Mouse (Mus musculus) lung, embryonic 15.5 days (tissue): ENCODE measurements around the gene Utf1. TPM values are rescaled to one million over a fixed set of nuclear protein-coding genes. Genes with fewer than 3 reads are reported as not detected.

ENCODE experiments used
- ATAC-seq: fragments of 200-750 bp; cut with Nextera tagmentation; 2 replicates; pipeline ENCODE4 v1.8.0; 2017; ENCODE audit warnings: moderate number of reproducible peaks, borderline replicate concordance; ENCODE audit not compliant: low FRiP score, low TSS enrichment; ENCODE audit errors: extremely low read depth
- H3K27ac ChIP-seq: fragments of 300-500 bp; sonication (generic); 2 replicates; pipeline ENCODE4 v1.5.1; 2015; ENCODE audit warnings: moderate library complexity, mild to moderate bottlenecking, inconsistent platforms
- H3K27me3 ChIP-seq: fragments of 300-500 bp; sonication (generic); 2 replicates; pipeline ENCODE4 v1.6.1; 2015; ENCODE audit warnings: inconsistent platforms
- H3K36me3 ChIP-seq: fragments of 300-500 bp; sonication (generic); 2 replicates; pipeline ENCODE4 v1.6.1; 2015; ENCODE audit warnings: inconsistent platforms
- H3K4me1 ChIP-seq: fragments of 300-500 bp; sonication (generic); 2 replicates; pipeline ENCODE4 v1.6.1; 2015; ENCODE audit warnings: inconsistent platforms
- H3K4me2 ChIP-seq: fragments of 300-500 bp; sonication (generic); 2 replicates; pipeline ENCODE4 v1.6.1; 2015; ENCODE audit warnings: inconsistent platforms, mild to moderate bottlenecking, moderate library complexity
- H3K4me3 ChIP-seq: fragments of 300-500 bp; sonication (generic); 2 replicates; pipeline ENCODE4 v1.5.1; 2015; ENCODE audit warnings: mild to moderate bottlenecking, inconsistent platforms
- H3K9ac ChIP-seq: fragments of 300-500 bp; sonication (generic); 2 replicates; pipeline ENCODE4 v1.6.1; 2015; ENCODE audit warnings: inconsistent platforms
- H3K9me3 ChIP-seq: fragments of 300-500 bp; sonication (generic); 2 replicates; pipeline ENCODE4 v1.6.1; 2016; ENCODE audit warnings: inconsistent platforms
- whole genome bisulfite sequencing: fragments of 180-500 bp; shearing (Covaris S2); methylation state at CpG from one replicate; pipeline ENCODE4 v1.1.7; 2015; 5-methylcytosine and 5-hydroxymethylcytosine counted together
- polyA plus RNA-seq: library from polyadenylated mRNA; unstranded; fragments of >200 nt; fragmentation: Nextera tagmentation; extraction: Ambion mirVana; gene quantifications from 2 replicates; pipeline ENCODE4 v1.2.1, GENCODE M21; 2015

The Utf1 gene
- polyA plus RNA-seq, 1 experiment from 2014 or later, result 0.31 TPM

DNA sequence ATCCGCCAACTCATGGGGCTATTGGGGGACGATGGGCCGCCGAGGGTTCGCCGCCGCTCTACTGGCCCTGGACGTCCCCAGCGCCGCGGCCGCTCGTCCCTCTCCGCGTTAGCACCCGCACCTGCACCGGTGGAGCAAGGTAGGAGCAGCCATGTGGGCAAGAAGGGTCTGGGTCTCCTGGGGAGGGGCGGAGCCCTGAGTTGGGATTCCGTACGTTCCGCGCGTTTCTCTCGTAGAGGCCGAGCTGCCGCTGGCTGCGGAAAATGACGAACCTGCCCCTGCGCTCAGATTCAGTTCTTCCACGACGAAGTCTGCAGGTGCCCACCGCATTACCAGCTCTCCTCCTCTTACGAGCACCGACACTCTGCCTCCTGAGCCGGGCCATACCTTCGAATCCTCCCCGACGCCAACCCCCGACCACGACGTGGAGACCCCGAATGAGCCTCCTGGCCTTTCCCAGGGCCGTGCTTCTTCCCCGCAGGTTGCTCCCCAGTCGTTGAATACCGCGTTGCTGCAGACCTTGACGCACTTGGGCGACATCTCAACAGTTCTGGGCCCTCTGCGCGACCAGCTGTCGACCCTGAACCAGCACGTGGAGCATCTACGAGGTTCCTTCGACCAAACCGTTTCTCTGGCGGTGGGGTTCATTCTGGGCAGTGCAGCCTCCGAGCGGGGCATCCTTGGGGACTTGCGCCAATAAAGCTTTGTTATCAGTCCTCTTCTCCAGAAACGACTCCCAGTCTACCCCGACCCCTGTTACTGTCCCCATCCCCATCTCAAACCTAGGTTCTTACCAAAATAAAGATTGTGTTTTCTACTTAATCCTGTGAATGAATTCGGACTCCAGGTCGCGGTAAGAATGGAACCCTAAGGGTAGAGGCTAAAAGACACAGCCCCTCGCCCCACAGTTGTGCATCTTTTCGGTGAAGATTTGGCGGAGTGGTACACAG lies 977 bp downstream of the Utf1 start:
- Histone ChIP-seq H3K4me2 (peak overlapping the region; percentile 47), H3K4me1 (0 out of 2 replicates have a peak, but pooled peaks cover 8% of the 10 kb centered on the region), H3K9me3 (no peaks in the 10 kb centered on the region), H3K27ac (no peak overlapping the region), H3K9ac (no peak overlapping the region), H3K36me3 (no peaks in the 10 kb centered on the region), H3K4me3 (peak overlapping the region; percentile 32), H3K27me3 (peaks cover 96% of the 10 kb centered on the region)
- 4% methylated on average over 68 of the region's 68 CpGs for WGBS
- ATAC-seq, result no peak

DNA sequence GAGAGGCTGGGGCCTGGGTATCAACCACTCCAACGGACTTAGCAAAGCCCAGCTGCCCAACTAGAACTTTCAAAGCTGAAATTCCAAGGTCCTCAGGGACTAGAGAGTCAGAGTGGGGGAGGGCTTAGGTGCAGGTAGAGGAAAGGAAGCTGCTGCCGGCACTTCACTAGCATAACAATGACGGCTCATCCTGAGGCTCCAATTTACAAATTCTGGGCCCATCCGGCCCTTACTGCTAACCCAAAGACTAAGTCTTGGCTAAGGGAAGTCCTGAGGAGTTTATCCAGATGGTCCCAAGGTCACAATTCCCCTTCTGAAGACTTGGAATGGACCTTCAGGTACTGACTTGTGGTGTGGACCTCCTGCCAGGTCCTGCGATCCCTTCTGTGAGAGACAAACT lies 1.9 kb downstream of the Utf1 start:
- ATAC-seq, result no peak
- 21% methylated on average over 5 of the region's 5 CpGs for WGBS
- peaks cover 89% of the 10 kb centered on the region for H3K27me3 ChIP-seq
- H3K4me2 ChIP-seq, result no peak overlapping the region
- H3K9ac ChIP-seq, result no peak overlapping the region
- H3K36me3 ChIP-seq, result no peaks in the 10 kb centered on the region
- H3K4me3 ChIP-seq, result no peak overlapping the region
- no peaks in the 10 kb centered on the region for H3K9me3 ChIP-seq
- H3K27ac ChIP-seq, result no peak overlapping the region
- H3K4me1 ChIP-seq, result 0 out of 2 replicates have a peak, but pooled peaks cover 9% of the 10 kb centered on the region

DNA sequence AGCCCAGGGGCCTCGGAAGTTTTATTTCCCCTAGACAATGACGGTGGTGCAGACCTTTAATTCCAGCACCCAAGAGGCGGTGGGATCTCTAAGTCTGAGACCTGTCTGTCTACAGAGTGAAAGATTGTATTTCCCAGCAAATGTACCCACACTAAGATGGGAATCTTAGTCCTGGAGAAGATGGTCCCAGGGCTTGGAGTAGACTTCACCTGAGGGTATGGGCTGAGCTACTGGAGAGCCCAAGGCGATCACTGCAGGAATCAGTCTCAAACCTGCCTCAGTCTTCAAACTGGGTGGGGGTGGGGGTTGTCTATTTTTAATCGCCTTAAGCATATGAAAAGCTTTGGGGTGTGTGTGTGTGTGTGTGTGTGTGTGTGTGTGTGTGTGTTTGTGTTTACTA lies 2.4 kb downstream of the Utf1 start:
- Histone ChIP-seq H3K27me3 (peaks cover 84% of the 10 kb centered on the region), H3K36me3 (no peaks in the 10 kb centered on the region), H3K4me2 (no peak overlapping the region), H3K9me3 (no peaks in the 10 kb centered on the region), H3K9ac (no peak overlapping the region), H3K27ac (no peak overlapping the region), H3K4me1 (0 out of 2 replicates have a peak, but pooled peaks cover 9% of the 10 kb centered on the region), H3K4me3 (no peak overlapping the region)
- WGBS, result 43% methylated on average over 5 of the region's 5 CpGs
- no peak for ATAC-seq

DNA sequence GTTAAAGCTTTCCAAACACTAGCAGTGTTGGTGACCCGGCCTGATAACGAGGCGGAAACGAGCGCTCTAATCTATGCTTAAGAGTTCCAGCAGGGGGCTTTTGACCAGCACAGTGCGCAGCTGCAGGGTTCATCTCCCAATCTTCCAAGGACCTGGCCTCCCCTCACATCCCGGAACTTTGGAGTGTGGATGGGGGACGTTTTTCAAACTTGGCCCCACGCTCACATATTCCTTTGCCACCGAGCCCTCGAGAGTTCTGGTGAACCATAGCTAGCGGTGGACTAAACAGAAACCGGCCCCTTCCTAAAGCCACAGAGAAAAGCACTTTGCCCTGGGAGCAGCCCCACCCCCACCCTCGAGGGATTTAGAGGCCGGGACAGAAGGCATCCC lies 6.3 kb downstream of the Utf1 start:
- peak; percentile 68 for ATAC-seq
- Histone ChIP-seq H3K4me3 (peak overlapping the region; percentile 59), H3K36me3 (no peaks in the 10 kb centered on the region), H3K9ac (peak overlapping the region; percentile 42), H3K27ac (no peak overlapping the region), H3K4me2 (peak overlapping the region; percentile 90), H3K9me3 (no peaks in the 10 kb centered on the region), H3K4me1 (0 out of 2 replicates have a peak, but pooled peaks cover 3% of the 10 kb centered on the region), H3K27me3 (peaks cover 45% of the 10 kb centered on the region)
- 0% methylated on average over 15 of the region's 15 CpGs for WGBS

DNA sequence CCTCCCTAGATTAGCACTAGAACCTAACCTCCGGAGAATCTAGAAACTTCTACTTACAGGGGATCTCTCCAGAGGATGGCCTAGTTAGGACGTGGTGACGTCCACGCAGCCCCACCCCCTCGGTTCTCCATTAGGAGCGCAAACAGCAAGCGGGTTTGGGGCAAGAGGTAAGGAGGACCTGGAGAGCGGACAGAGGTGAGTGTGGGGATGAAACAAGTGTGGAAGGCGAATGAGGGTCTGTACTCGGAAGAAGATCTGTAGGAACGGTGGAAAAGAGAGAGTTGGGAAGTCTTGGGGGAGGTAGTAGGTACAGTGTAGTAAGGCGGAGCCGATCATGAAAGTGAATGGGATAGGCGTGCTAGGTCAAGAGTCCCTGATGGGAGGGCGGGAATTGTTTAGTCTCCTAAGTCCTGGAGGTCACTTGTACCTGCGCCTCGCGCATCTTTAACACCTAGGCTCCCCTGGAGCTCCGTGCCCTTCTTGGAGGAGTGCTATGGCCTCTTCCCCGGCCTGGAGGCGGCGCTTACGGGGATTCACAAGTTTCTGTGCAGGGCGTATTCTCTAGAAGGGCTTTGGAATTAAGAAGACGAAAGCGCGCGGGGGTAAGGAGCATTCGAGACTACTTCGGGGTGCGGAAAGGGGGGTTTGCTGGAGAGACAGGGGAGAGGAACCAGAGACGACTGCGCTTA lies 6.8 kb downstream of the Utf1 start:
- peak overlapping the region; percentile 42 for H3K9ac ChIP-seq
- H3K27ac ChIP-seq, result peak overlapping the region; percentile 53
- H3K36me3 ChIP-seq, result no peaks in the 10 kb centered on the region
- peak overlapping the region; percentile 59 for H3K4me3 ChIP-seq
- peak; percentile 75 for ATAC-seq
- H3K9me3 ChIP-seq, result no peaks in the 10 kb centered on the region
- H3K4me1 ChIP-seq, result 0 out of 2 replicates have a peak, but pooled peaks cover 3% of the 10 kb centered on the region
- H3K27me3 ChIP-seq, result peaks cover 40% of the 10 kb centered on the region
- WGBS, result under 1% methylated on average over 33 of the region's 33 CpGs
- H3K4me2 ChIP-seq, result peak overlapping the region; percentile 90

DNA sequence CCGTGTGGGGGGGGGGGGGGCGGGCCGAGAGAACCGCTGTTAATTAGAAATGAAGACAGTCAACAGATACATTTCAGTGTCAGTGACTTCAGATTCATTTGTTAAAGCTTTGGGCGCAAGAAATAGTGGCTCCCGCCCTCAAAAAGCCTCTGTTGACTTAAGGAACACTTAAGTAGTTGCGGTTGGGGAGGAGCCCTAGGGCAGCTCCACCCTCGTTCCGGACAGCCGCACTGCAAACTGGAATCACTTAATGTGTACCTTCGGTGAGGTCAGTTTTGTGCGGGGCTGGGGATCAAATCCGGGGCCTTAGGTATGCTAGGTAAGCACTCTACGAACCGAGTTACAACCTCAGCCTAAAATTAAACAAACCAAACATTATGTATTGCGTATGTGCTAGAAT lies 7.5 kb downstream of the Utf1 start:
- WGBS, result 3% methylated on average over 16 of the region's 16 CpGs
- H3K9ac ChIP-seq, result peak overlapping the region; percentile 42; the same call in 1 of the 2 replicates
- 0 out of 2 replicates have a peak, but pooled peaks cover 3% of the 10 kb centered on the region for H3K4me1 ChIP-seq
- H3K27ac ChIP-seq, result no peak overlapping the region
- ATAC-seq, result peak; percentile 40; the same call in 1 of the 2 replicates
- no peaks in the 10 kb centered on the region for H3K9me3 ChIP-seq
- H3K4me2 ChIP-seq, result peak overlapping the region; percentile 90
- H3K36me3 ChIP-seq, result no peaks in the 10 kb centered on the region
- H3K4me3 ChIP-seq, result peak overlapping the region; percentile 59
- peaks cover 33% of the 10 kb centered on the region for H3K27me3 ChIP-seq

DNA sequence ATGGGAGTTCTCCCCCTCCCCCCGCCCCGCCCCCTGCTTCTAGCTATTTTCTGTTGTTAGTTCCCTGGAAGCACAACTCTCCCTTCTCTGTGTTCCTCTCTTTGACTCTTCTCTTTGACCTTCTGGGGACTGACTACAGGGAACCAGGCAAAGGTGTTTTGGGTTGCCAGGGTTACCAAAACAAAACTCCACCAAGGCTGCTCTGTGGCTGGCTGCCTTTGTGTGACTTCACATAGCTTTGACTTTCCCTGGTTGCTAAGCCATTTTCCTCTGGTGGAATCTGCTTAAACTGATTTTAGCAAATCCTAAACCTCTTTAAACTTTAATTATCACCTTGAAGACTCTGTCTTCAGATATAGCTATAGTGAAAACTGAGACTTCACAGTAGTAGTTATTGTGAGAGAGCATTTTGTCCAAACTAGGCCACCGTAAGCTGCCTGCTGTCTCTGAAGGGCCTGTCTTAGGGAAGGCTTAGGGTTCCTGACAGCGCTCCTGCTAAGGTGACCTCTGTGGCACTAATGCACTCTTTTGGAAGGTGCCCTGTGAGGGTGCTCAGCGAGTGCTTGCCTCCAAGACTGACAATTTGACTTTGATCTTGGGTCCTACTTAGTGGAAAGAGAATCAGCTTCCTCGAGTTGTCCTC lies 8.5 kb downstream of the Utf1 start:
- Histone ChIP-seq H3K36me3 (no peaks in the 10 kb centered on the region), H3K4me1 (0 out of 2 replicates have a peak, but pooled peaks cover 3% of the 10 kb centered on the region), H3K27ac (no peak overlapping the region), H3K9ac (no peak overlapping the region), H3K4me3 (no peak overlapping the region), H3K9me3 (no peaks in the 10 kb centered on the region), H3K4me2 (0 out of 2 replicates have a peak overlapping the region, but pooled peaks have one; percentile 90), H3K27me3 (peaks cover 23% of the 10 kb centered on the region)
- no peak for ATAC-seq
- 57% methylated on average over 6 of the region's 6 CpGs for WGBS

DNA sequence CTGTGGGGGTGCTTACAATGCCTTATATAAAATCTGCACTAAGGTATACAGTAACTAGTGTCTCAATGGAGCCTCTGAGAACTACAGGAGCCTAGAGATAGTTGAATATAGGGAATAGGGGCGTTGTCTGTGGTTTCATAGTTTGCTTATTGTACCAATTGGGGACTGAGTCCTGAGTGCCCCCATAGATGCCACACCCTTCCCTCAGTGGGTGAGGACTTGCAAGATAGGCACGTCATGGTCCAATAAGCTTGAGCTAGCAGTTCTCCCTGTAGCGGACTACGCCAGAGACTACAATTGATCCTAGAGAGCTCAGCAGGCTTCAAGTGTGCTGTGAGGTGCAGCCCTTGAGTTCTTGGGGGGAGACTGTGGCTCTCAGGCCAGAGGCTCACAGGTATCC lies 11.9 kb downstream of the Utf1 start:
- Histone ChIP-seq H3K4me1 (peaks cover 6% of the 10 kb centered on the region), H3K9me3 (no peaks in the 10 kb centered on the region), H3K4me2 (no peak overlapping the region), H3K4me3 (no peak overlapping the region), H3K27ac (no peak overlapping the region), H3K36me3 (no peaks in the 10 kb centered on the region), H3K9ac (no peak overlapping the region), H3K27me3 (no peaks in the 10 kb centered on the region; the same call in 1 of the 2 replicates)
- 83% methylated on average over 4 of the region's 4 CpGs for WGBS
- ATAC-seq, result no peak

DNA sequence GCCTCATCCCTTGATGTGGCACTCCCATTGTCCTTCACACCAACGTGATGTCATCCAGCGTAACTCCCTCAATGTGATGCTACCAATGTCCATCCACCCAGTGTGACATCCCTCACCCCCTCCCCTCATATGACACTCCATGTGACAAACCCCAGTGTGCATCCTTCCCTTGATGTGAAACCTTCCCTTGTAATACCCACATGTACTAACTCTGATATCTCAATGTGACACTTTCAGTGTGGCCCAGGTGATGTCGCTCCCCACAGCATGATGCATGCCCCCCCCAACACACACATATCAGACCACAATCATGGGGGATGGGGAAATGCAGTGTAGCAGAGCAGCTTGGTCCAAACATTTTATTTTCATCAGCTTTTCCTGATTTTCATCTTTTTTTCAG lies 13.1 kb downstream of the Utf1 start:
- Histone ChIP-seq H3K27me3 (no peaks in the 10 kb centered on the region; the same call in 1 of the 2 replicates), H3K9ac (no peak overlapping the region), H3K36me3 (no peaks in the 10 kb centered on the region), H3K4me3 (no peak overlapping the region), H3K27ac (no peak overlapping the region), H3K4me2 (no peak overlapping the region), H3K4me1 (peaks cover 6% of the 10 kb centered on the region), H3K9me3 (no peaks in the 10 kb centered on the region)
- WGBS, result 68% methylated on average over 3 of the region's 3 CpGs
- no peak for ATAC-seq

DNA sequence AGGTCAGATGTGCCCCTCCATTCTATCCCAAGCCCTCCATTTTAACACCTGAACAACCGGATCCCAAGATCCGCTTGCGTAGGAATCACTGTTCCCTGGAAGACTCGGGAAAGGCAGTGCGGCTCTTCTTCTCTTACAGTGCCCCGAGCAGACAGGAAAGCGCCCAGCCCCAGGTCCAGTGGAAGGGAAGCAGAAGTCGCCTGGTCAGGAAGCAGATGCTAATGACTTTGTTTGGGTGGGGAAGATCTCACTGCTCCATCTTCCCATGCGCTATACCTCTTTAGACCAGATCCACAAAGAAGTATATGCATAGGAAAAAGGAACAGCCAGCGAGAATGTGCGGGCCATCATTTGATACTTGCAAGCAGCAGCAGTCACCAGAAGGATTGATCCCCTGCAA lies 13.8 kb downstream of the Utf1 start:
- 43% methylated on average over 11 of the region's 11 CpGs for WGBS
- H3K27me3 ChIP-seq, result no peaks in the 10 kb centered on the region; the same call in 1 of the 2 replicates
- no peak overlapping the region for H3K27ac ChIP-seq
- no peak overlapping the region for H3K9ac ChIP-seq
- no peak overlapping the region for H3K4me3 ChIP-seq
- H3K36me3 ChIP-seq, result no peaks in the 10 kb centered on the region
- peaks cover 6% of the 10 kb centered on the region for H3K4me1 ChIP-seq
- no peak overlapping the region for H3K4me2 ChIP-seq
- no peaks in the 10 kb centered on the region for H3K9me3 ChIP-seq
- ATAC-seq, result no peak

DNA sequence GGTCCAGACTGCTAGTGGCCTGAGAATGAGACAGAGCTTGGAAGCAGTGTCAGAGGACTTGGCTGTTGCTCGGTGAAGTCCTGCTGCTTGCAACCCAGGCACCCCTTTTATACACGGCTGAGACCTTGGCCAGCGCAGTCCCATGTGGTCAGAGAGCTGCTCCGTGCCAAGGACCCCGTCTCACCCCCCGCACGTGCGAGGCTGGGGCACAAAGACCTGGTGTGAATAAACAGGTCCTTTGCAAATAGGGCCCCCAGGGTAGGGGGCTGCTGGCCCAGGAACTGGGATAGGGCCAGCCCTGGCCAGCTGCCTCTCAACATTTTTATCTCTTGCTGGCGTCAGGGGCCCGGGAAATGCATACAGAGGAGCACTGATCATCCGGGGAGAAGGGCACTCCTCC lies 14.4 kb downstream of the Utf1 start:
- no peak for ATAC-seq
- H3K9ac ChIP-seq, result no peak overlapping the region
- no peaks in the 10 kb centered on the region for H3K36me3 ChIP-seq
- no peaks in the 10 kb centered on the region for H3K9me3 ChIP-seq
- 14% methylated on average over 11 of the region's 11 CpGs for WGBS
- H3K27ac ChIP-seq, result no peak overlapping the region
- peaks cover 6% of the 10 kb centered on the region for H3K4me1 ChIP-seq
- H3K27me3 ChIP-seq, result no peaks in the 10 kb centered on the region; the same call in 1 of the 2 replicates
- no peak overlapping the region for H3K4me3 ChIP-seq
- H3K4me2 ChIP-seq, result no peak overlapping the region
